Mouse (Mus musculus): Measurements from ENCODE around the gene Urad. TPM values are rescaled to one million over a fixed set of nuclear protein-coding genes. Genes with fewer than 3 reads are reported as not detected.

Gene Urad
- polyA plus RNA-seq, 2 experiments = not detected

DNA sequence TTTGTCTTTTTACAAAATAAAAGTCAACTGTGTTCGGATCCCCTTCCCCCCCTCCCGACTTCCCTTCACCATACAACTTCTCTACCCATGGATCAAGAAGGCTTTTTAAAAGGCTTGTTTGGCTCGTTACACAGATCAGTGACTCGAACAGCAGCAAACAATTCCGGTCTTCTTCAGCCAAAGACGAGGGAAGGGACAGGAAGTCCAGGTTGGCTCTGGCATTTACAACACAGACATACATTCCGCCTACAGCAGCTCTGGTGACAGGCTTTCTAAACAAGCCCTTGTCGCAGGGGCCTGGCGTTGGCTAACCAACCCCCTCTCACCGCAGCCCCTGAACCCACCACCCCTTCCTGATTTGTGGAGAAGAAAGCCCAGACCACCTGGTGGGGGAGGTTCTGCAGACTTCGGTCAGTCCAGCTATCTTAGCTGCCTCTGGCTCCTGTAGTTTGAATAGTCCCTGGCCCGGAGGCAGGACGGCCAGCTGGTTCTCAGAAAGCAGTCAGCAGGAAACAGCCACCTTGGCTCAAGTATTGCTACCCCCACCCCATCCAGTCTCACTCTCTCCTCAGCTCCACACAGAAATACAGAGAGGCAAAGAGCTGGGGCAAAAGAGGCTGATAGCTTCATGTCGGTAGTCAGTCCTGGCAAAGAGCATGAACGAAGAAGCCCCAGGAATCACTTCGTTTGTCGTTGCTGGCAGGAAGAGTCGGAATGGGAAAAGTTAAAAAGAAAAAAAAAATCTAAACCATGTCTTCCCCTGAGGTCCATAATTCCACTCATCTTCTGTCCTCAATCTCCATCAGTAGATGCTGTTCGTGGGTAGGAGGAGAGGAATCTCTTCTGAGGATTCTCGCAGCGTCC lies 21.1 kb downstream of the Urad start:
- H3K9me3 ChIP-seq (ENCODE audit: control insufficient read depth, low read length) = no peaks in the 10 kb centered on the region
- H3K4me1 ChIP-seq (ENCODE audit: control insufficient read depth, insufficient read depth, low read length) = peaks cover 10% of the 10 kb centered on the region; the same call in 1 of the 2 replicates
- WGBS = 6% methylated on average over 21 of the region's 21 CpGs
- no peak overlapping the region for H3K9ac ChIP-seq (ENCODE audit: low read depth, low read length, severe bottlenecking)
- no peak for ATAC-seq (ENCODE audit: low FRiP score, low read depth)
- no peak overlapping the region for H3K4me2 ChIP-seq (replicated peaks; ENCODE audit: low read depth, low read length, severe bottlenecking)
- H3K4me3 ChIP-seq (replicated peaks; ENCODE audit: low read length) = no peak overlapping the region
- H3K27ac ChIP-seq (replicated peaks; ENCODE audit: low read depth, low read length) = no peak overlapping the region
- TF ChIP-seq POLR2A (IDR thresholded peaks at IDR 0.05; ENCODE audit: borderline replicate concordance, extremely low read depth, insufficient read depth, insufficient read length) = no peak
- peaks cover 93% of the 10 kb centered on the region for H3K27me3 ChIP-seq (ENCODE audit: control insufficient read depth, insufficient read depth, low read length)
- no peak for DNase-seq (ENCODE audit: low spot score)
- no peaks in the 10 kb centered on the region for H3K36me3 ChIP-seq (ENCODE audit: control insufficient read depth, insufficient read depth, low read length)

DNA sequence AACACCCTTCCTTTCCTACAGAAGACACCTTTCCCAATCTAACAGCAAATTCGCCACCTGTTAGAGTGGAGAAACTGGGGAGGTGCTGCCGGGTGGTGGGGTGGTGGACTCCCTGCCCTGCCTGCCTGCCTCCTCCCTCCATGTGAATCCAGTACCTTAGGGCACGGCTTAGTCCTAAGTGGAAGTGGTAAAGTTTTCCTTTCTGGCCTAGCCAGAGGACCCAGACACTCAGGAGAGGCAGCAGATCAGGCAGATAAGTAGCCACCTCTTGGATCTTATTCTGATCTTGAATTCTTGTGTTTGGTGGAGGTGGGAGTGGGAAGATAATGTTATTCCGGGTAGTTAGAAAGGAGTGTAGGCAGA lies 22.3 kb downstream of the Urad start:
- H3K4me2 ChIP-seq (replicated peaks; ENCODE audit: low read depth, low read length, severe bottlenecking) = no peak overlapping the region
- ATAC-seq (ENCODE audit: low FRiP score, low read depth) = no peak
- no peak for DNase-seq (ENCODE audit: low spot score)
- H3K27me3 ChIP-seq (ENCODE audit: control insufficient read depth, insufficient read depth, low read length) = peaks cover 90% of the 10 kb centered on the region
- H3K4me1 ChIP-seq (ENCODE audit: control insufficient read depth, insufficient read depth, low read length) = 0 out of 2 replicates have a peak, but pooled peaks cover 8% of the 10 kb centered on the region
- WGBS = 4% methylated on average over 4 of the region's 4 CpGs
- H3K9me3 ChIP-seq (ENCODE audit: control insufficient read depth, low read length) = no peaks in the 10 kb centered on the region
- H3K36me3 ChIP-seq (ENCODE audit: control insufficient read depth, insufficient read depth, low read length) = no peaks in the 10 kb centered on the region
- no peak overlapping the region for H3K9ac ChIP-seq (ENCODE audit: low read depth, low read length, severe bottlenecking)
- no peak for TF ChIP-seq POLR2A (IDR thresholded peaks at IDR 0.05; ENCODE audit: borderline replicate concordance, extremely low read depth, insufficient read depth, insufficient read length)
- peak overlapping the region; percentile 24 for H3K4me3 ChIP-seq (replicated peaks; ENCODE audit: low read length)
- H3K27ac ChIP-seq (replicated peaks; ENCODE audit: low read depth, low read length) = no peak overlapping the region

DNA sequence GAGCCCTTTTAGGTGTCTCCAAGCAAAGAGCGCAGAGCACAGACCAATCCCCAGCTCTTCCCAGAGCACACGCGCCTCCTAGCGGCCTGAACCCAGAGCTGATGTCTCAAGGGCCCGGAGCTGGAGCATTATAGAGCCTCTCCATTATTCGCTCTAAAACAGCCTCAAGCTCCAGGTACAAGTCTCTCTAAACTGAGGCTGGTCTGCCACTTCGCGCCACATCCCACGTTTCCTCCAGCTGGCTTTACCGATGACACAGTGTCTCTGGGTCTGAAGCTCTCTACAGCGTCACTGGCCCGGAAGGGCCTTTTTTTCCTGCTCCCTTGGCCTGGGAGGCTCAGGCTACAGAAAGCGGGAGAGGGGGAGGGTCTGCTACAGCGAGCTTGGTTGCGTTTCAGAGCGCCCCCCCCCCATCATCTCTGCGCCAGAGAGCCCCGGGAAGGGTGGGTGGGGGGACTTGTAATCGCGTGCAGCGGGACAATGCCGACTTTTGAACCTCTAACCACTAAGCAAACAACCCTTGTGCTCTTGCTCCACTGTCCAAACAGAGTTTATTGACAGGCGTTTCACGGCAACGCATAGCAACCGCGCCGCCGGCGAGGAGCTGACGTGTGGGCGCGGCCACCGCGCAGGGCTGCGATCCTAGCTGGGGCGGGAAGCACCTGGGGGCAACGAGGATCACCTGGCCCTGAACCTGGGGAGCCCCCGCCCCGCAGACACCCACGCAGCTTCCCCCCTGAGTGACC lies 22.8 kb downstream of the Urad start:
- 0 out of 2 replicates have a peak, but pooled peaks cover 8% of the 10 kb centered on the region for H3K4me1 ChIP-seq (ENCODE audit: control insufficient read depth, insufficient read depth, low read length)
- ATAC-seq (ENCODE audit: low FRiP score, low read depth) (peak; percentile 54; the same call in 1 of the 2 replicates), DNase-seq (ENCODE audit: low spot score) (peak; percentile 66)
- H3K36me3 ChIP-seq (ENCODE audit: control insufficient read depth, insufficient read depth, low read length) = no peaks in the 10 kb centered on the region
- no peaks in the 10 kb centered on the region for H3K9me3 ChIP-seq (ENCODE audit: control insufficient read depth, low read length)
- peaks cover 90% of the 10 kb centered on the region for H3K27me3 ChIP-seq (ENCODE audit: control insufficient read depth, insufficient read depth, low read length)
- no peak overlapping the region for H3K27ac ChIP-seq (replicated peaks; ENCODE audit: low read depth, low read length)
- H3K9ac ChIP-seq (ENCODE audit: low read depth, low read length, severe bottlenecking) = no peak overlapping the region
- H3K4me2 ChIP-seq (replicated peaks; ENCODE audit: low read depth, low read length, severe bottlenecking) = peak overlapping the region; percentile 34
- 1% methylated on average over 39 of the region's 41 CpGs for WGBS
- no peak for TF ChIP-seq POLR2A (IDR thresholded peaks at IDR 0.05; ENCODE audit: borderline replicate concordance, extremely low read depth, insufficient read depth, insufficient read length)
- peak overlapping the region; percentile 24 for H3K4me3 ChIP-seq (replicated peaks; ENCODE audit: low read length)

DNA sequence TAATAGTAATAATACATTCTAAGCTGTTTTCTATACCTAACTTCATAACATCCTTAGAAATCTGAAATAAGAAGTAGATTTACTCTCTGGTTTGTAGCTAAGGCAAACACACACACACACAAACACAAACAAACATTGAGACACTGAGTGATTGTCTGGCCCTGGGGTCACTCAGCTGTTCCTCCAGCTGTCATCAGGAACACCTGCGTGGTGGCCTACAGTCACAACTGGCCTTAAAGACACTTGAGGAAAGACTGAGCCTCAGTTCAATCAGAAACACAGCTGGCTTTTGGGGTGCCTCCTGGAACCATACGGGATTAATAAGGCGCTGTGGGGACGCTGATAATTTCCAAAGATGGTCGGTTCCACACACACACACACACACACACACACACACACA lies 25.0 kb downstream of the Urad start:
- no peak for ATAC-seq (ENCODE audit: low FRiP score, low read depth)
- no peak overlapping the region for H3K4me2 ChIP-seq (replicated peaks; ENCODE audit: low read depth, low read length, severe bottlenecking)
- peaks cover 81% of the 10 kb centered on the region for H3K27me3 ChIP-seq (ENCODE audit: control insufficient read depth, insufficient read depth, low read length)
- H3K9ac ChIP-seq (ENCODE audit: low read depth, low read length, severe bottlenecking) = no peak overlapping the region
- H3K9me3 ChIP-seq (ENCODE audit: control insufficient read depth, low read length) = no peaks in the 10 kb centered on the region
- no peak for TF ChIP-seq POLR2A (IDR thresholded peaks at IDR 0.05; ENCODE audit: borderline replicate concordance, extremely low read depth, insufficient read depth, insufficient read length)
- no peaks in the 10 kb centered on the region for H3K36me3 ChIP-seq (ENCODE audit: control insufficient read depth, insufficient read depth, low read length)
- DNase-seq (ENCODE audit: low spot score) = no peak
- no peak overlapping the region for H3K4me3 ChIP-seq (replicated peaks; ENCODE audit: low read length)
- H3K4me1 ChIP-seq (ENCODE audit: control insufficient read depth, insufficient read depth, low read length) = 0 out of 2 replicates have a peak, but pooled peaks cover 8% of the 10 kb centered on the region
- H3K27ac ChIP-seq (replicated peaks; ENCODE audit: low read depth, low read length) = no peak overlapping the region
- 58% methylated on average over 5 of the region's 5 CpGs for WGBS

DNA sequence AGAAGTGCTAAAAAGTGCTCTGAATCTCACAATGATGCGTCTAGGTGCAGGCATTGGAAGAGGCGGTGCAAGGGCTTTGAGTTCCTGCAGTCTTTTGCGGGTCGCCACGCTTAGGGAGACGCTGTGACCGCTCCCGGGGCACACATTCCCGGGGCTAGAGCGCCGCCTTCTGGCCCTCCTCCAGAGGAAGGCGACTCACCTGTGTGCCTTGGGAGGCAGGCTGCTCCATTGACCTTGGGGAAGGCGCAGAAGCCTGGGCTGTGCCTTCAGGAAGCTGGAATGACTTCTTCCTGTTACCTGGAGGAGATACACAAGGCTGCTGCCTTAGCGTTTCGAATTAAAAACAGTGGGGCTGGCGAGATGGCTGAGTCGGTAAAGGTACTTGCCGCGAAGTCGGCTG lies 28.1 kb downstream of the Urad start:
- H3K27me3 ChIP-seq (ENCODE audit: control insufficient read depth, insufficient read depth, low read length) = peaks cover 50% of the 10 kb centered on the region
- DNase-seq (ENCODE audit: low spot score) = no peak
- TF ChIP-seq POLR2A (IDR thresholded peaks at IDR 0.05; ENCODE audit: borderline replicate concordance, extremely low read depth, insufficient read depth, insufficient read length) = no peak

More for the DNA sequence above, 28.1 kb downstream of the Urad start:
- Histone ChIP-seq H3K36me3 (ENCODE audit: control insufficient read depth, insufficient read depth, low read length) (no peaks in the 10 kb centered on the region), H3K9ac (ENCODE audit: low read depth, low read length, severe bottlenecking) (no peak overlapping the region), H3K9me3 (ENCODE audit: control insufficient read depth, low read length) (no peaks in the 10 kb centered on the region), H3K4me3 (replicated peaks; ENCODE audit: low read length) (no peak overlapping the region), H3K4me1 (ENCODE audit: control insufficient read depth, insufficient read depth, low read length) (no peaks in the 10 kb centered on the region), H3K27ac (replicated peaks; ENCODE audit: low read depth, low read length) (no peak overlapping the region), H3K4me2 (replicated peaks; ENCODE audit: low read depth, low read length, severe bottlenecking) (no peak overlapping the region)
- WGBS = 21% methylated on average over 20 of the region's 20 CpGs
- ATAC-seq (ENCODE audit: low FRiP score, low read depth) = no peak
